Mouse (Mus musculus) kidney, embryonic 16.5 days (tissue): ENCODE results near the gene Esrrg. TPM values are rescaled to one million over a fixed set of nuclear protein-coding genes. Genes with fewer than 3 reads are reported as not detected.

Experiments
- ATAC-seq: fragments of 200-750 bp; cut with Nextera tagmentation; 2 replicates; pipeline ENCODE4 v1.8.0; 2017; ENCODE audit warnings: moderate TSS enrichment; ENCODE audit not compliant: low FRiP score, low TSS enrichment
- H3K27ac ChIP-seq: fragments of 300-500 bp; sonication (generic); 2 replicates; pipeline ENCODE4 v1.5.1; 2014; ENCODE audit warnings: low read length
- H3K27me3 ChIP-seq: fragments of 300-500 bp; sonication (generic); 2 replicates; pipeline ENCODE4 v1.6.1; 2014; ENCODE audit warnings: low read length, control low read depth, mixed read lengths; ENCODE audit not compliant: insufficient read depth
- H3K36me3 ChIP-seq: fragments of 300-500 bp; sonication (generic); 2 replicates; pipeline ENCODE4 v1.6.1; 2014; ENCODE audit warnings: low read length, control low read depth, mixed read lengths; ENCODE audit not compliant: insufficient read depth
- H3K4me1 ChIP-seq: fragments of 300-500 bp; sonication (generic); 2 replicates; pipeline ENCODE4 v1.6.1; 2014; ENCODE audit warnings: low read length, control low read depth, mixed read lengths; ENCODE audit not compliant: insufficient read depth
- H3K4me2 ChIP-seq: fragments of 300-500 bp; sonication (generic); replicated peaks from 2 replicates; pipeline ENCODE4 v1.6.1; 2014; ENCODE audit warnings: low read depth, low read length
- H3K4me3 ChIP-seq: fragments of 300-500 bp; sonication (generic); 2 replicates; pipeline ENCODE4 v1.5.1; 2014; ENCODE audit warnings: mild to moderate bottlenecking, low read length
- H3K9ac ChIP-seq: fragments of 300-500 bp; sonication (generic); replicated peaks from 2 replicates; pipeline ENCODE4 v1.6.1; 2014; ENCODE audit warnings: low read length
- H3K9me3 ChIP-seq: fragments of 300-500 bp; sonication (generic); 2 replicates; pipeline ENCODE4 v1.6.1; 2016; ENCODE audit warnings: low read length, control low read depth
- WGBS: fragments of 180-500 bp; shearing (Covaris S2); extraction: QIAGEN DNeasy Blood & Tissue Kit; methylation state at CpG from one replicate; pipeline ENCODE4 v1.1.7; 2014; 5-methylcytosine and 5-hydroxymethylcytosine counted together
- polyA plus RNA-seq: library from polyadenylated mRNA; unstranded; fragments of >200 nt; fragmentation: Nextera tagmentation; extraction: Ambion mirVana; gene quantifications from 2 replicates; pipeline ENCODE4 v1.2.1, GENCODE M21; 2015

The Esrrg gene
- polyA plus RNA-seq, 1 experiment from 2014 or later: 36.0 TPM

DNA sequence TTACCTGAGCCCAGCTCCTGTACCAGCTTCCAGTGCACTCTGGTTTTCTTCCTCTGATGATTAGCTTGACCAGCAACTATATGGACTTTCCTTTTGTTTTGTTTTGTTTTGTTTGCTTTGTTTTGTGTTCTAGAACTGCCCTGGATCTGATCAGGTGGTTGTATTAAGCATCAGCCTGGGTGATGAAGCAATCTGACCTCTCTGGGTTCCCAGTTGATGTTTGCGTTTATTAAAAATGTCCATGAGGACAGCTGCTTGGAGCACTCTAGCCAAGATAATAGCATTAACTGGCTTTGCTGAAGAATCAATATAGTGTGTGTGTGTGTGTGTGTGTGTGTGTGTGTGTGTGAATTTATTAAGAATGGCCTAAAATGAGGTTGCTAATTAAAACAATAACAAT is 149.4 kb downstream of the Esrrg start:
- H3K4me1 ChIP-seq: peaks cover 22% of the 10 kb centered on the region; the same call in 1 of the 2 replicates
- H3K36me3 ChIP-seq: no peaks in the 10 kb centered on the region
- no peaks in the 10 kb centered on the region for H3K9me3 ChIP-seq
- WGBS: 89% methylated on average over 1 of the region's 1 CpGs
- no peak overlapping the region for H3K4me2 ChIP-seq
- H3K27me3 ChIP-seq: no peaks in the 10 kb centered on the region
- H3K4me3 ChIP-seq: no peak overlapping the region
- peak overlapping the region; percentile 39 for H3K27ac ChIP-seq
- H3K9ac ChIP-seq: no peak overlapping the region
- ATAC-seq: no peak

DNA sequence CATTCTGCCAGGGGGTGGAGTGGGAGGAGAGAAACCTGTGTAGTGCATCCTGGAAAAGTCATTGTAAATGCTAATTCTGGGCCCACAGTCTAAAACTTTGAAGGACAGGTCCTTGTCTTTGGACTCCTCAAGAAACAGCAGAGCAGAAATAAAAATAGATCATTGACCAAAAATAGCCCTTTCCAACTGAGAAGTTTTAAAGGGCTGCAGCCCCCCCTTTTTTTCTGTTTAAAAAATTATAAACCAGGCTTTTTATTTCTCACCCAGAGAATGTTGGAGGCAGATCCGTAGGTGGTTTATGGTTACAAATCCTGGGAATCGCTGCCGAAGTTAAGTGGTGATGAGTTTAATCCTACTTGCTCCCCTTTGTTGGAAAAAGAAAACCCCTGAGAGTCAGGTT is 150.0 kb downstream of the Esrrg start:
- Histone ChIP-seq H3K9me3 (no peaks in the 10 kb centered on the region), H3K27ac (peak overlapping the region; percentile 56), H3K27me3 (no peaks in the 10 kb centered on the region), H3K9ac (no peak overlapping the region), H3K36me3 (no peaks in the 10 kb centered on the region), H3K4me3 (no peak overlapping the region), H3K4me1 (peaks cover 24% of the 10 kb centered on the region; the same call in 1 of the 2 replicates), H3K4me2 (no peak overlapping the region)
- WGBS: 58% methylated on average over 3 of the region's 3 CpGs
- no peak for ATAC-seq

DNA sequence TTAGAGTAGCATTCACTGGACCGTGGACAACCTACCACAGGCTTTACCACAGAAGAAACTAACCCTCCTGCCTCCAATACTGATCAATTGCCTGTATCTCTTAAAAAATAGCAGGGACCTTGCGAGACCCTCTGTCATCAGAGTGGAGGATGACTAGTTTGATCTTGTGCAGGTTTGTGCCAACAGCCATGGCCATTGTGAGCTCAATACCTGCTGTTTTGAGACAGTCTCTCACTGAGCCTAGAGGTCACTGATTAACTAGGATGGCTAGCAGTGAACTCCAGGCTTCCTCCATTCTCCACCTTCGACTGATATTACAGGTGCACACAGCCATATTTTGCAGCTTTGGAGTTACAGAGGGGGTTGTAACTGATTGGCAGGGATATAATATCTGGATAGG is 150.9 kb downstream of the Esrrg start:
- Histone ChIP-seq H3K4me2 (no peak overlapping the region; the same call in 1 of the 2 replicates), H3K27ac (peak overlapping the region; percentile 80), H3K4me1 (peaks cover 28% of the 10 kb centered on the region; the same call in 1 of the 2 replicates), H3K27me3 (no peaks in the 10 kb centered on the region), H3K9ac (no peak overlapping the region), H3K36me3 (no peaks in the 10 kb centered on the region), H3K9me3 (no peaks in the 10 kb centered on the region), H3K4me3 (no peak overlapping the region)
- peak; percentile 33 for ATAC-seq
- WGBS: 60% methylated on average over 3 of the region's 3 CpGs

DNA sequence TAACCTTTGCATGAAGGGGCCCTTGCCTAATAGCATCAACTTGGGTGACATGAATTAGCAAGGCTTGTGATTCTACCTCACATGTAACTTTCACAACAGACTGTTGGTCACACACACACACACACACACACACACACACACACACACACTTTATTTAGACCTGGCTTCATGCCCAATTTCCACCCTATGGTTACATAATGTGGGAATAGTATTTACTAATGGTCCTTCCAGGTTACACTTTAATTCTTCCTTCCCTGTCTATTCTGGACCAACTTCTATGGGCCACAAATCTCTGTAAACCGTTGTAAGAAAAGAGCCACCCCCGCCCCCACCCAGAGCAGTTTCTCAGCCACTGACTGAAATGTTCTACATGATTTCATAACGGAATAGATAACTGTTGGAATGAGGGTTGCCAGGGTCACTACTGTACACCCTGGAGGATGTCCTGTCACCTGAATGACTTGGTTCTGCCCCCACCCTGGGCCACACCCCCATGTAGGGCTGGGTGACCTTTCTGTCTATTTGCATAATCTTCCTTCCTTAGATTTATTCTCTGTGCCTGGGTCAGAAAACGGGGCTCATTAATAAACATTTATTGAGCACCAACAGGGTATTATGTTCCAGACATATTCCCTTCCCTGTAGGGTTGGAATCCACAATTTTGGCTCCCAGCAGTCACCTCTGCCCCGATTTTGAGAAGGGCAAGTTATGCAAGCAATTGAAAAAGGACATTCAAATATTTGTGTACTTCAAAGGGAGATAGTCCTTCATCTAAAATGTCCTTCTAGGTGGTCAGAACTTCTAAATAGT is 154.3 kb downstream of the Esrrg start:
- H3K27ac ChIP-seq: peak overlapping the region; percentile 71; the same call in 1 of the 2 replicates
- H3K9ac ChIP-seq: no peak overlapping the region
- WGBS: 59% methylated on average over 5 of the region's 5 CpGs
- no peak overlapping the region for H3K4me3 ChIP-seq
- H3K36me3 ChIP-seq: no peaks in the 10 kb centered on the region
- H3K4me2 ChIP-seq: peak overlapping the region; percentile 27; the same call in 1 of the 2 replicates
- H3K9me3 ChIP-seq: no peaks in the 10 kb centered on the region
- H3K4me1 ChIP-seq: peaks cover 25% of the 10 kb centered on the region; the same call in 1 of the 2 replicates
- no peak; the same call in 1 of the 2 replicates for ATAC-seq
- no peaks in the 10 kb centered on the region for H3K27me3 ChIP-seq

DNA sequence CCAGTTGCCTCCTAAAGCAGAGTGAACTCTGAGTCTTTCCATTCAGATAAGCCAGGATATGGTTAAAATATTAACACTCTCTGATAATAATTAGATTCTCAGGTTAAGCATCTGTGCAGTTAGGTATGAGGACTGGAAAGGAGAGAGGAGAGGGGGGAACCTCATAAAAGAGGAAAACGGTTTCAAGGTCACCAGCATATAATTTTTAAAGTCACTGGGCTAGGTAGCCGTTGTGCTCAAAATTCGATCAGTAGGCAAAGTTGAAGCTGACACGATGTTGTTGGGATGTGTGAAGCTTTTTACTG is 154.8 kb downstream of the Esrrg start:
- Histone ChIP-seq H3K4me2 (0 out of 2 replicates have a peak overlapping the region, but pooled peaks have one; percentile 27), H3K4me3 (no peak overlapping the region), H3K36me3 (no peaks in the 10 kb centered on the region), H3K27ac (peak overlapping the region; percentile 71; the same call in 1 of the 2 replicates), H3K9me3 (no peaks in the 10 kb centered on the region), H3K9ac (no peak overlapping the region), H3K4me1 (peaks cover 24% of the 10 kb centered on the region; the same call in 1 of the 2 replicates), H3K27me3 (no peaks in the 10 kb centered on the region)
- 65% methylated on average over 4 of the region's 4 CpGs for WGBS
- peak; percentile 28; the same call in 1 of the 2 replicates for ATAC-seq

DNA sequence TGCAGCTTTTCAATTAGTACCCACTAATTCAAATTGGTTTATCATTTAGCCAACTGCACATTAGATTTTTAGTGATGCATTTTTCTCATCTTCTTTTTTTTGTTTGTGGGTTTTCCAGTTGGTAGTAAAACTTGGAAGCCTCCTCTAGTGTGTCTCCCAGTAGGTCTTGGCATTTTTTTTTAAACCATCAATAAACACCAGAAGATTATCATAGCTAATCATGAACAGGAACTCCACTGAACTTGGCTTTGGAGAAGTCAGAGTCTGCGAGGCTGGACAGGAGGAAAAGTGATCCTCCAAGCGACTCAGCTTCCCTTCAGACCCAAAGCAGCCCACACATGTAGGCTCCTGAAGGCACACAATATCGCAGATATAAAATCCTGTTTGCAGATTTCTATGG is 155.2 kb downstream of the Esrrg start:
- WGBS: 29% methylated on average over 3 of the region's 3 CpGs

DNA sequence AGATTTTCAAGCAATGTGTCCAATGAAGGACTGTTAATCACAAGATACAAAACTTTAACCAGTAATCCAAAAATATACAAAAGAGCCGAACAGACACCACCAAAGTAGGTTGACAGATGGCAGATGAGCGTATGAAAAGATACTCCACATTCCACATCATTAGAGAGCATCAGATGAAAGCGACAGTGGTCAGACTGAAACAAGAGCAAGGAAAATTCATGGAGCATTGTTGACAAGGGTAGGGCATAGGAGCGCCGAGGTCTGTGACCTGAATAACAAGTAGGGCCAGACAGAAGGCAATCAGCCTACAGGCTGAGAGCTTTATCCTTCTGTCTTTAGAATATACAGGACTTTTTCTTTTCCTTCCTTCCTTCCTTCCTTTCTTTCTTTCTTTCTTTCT is 157.0 kb downstream of the Esrrg start:
- H3K9me3 ChIP-seq: no peaks in the 10 kb centered on the region
- no peak overlapping the region for H3K9ac ChIP-seq
- WGBS: 59% methylated on average over 5 of the region's 5 CpGs
- H3K27ac ChIP-seq: no peak overlapping the region
- H3K36me3 ChIP-seq: no peaks in the 10 kb centered on the region
- H3K4me3 ChIP-seq: no peak overlapping the region
- H3K4me1 ChIP-seq: peaks cover 16% of the 10 kb centered on the region
- H3K27me3 ChIP-seq: no peaks in the 10 kb centered on the region
- ATAC-seq: no peak
- H3K4me2 ChIP-seq: no peak overlapping the region

More for the DNA sequence above, 155.2 kb downstream of the Esrrg start:
- Histone ChIP-seq H3K36me3 (no peaks in the 10 kb centered on the region), H3K9ac (no peak overlapping the region), H3K27me3 (no peaks in the 10 kb centered on the region), H3K4me3 (no peak overlapping the region), H3K4me2 (no peak overlapping the region), H3K4me1 (peaks cover 21% of the 10 kb centered on the region; the same call in 1 of the 2 replicates), H3K27ac (peak overlapping the region; percentile 52), H3K9me3 (no peaks in the 10 kb centered on the region)
- no peak for ATAC-seq

DNA sequence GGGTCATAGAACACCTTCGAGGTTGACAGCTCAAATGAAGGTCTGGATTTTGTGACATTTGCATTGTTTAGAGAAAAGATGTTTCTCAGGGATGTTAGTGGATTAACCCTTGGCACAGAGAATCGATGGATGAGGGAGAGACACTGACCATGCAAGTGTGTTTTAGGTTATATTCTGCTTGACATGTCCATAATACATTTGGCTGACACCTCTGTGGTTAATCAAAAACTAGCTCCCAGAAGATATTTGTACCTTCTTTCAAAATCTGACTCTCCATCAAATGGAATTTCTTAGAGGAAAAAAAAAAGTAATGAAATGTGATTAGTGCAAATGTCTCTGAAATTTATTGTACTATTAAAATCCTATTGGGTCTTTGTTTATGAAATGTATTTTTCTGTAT is 158.8 kb downstream of the Esrrg start:
- no peak overlapping the region for H3K4me3 ChIP-seq
- no peak overlapping the region for H3K27ac ChIP-seq
- H3K9me3 ChIP-seq: no peaks in the 10 kb centered on the region
- no peaks in the 10 kb centered on the region for H3K27me3 ChIP-seq
- H3K4me1 ChIP-seq: peaks cover 17% of the 10 kb centered on the region; the same call in 1 of the 2 replicates
- no peak overlapping the region for H3K9ac ChIP-seq
- no peaks in the 10 kb centered on the region for H3K36me3 ChIP-seq
- ATAC-seq: no peak
- 83% methylated on average over 2 of the region's 2 CpGs for WGBS
- H3K4me2 ChIP-seq: no peak overlapping the region

DNA sequence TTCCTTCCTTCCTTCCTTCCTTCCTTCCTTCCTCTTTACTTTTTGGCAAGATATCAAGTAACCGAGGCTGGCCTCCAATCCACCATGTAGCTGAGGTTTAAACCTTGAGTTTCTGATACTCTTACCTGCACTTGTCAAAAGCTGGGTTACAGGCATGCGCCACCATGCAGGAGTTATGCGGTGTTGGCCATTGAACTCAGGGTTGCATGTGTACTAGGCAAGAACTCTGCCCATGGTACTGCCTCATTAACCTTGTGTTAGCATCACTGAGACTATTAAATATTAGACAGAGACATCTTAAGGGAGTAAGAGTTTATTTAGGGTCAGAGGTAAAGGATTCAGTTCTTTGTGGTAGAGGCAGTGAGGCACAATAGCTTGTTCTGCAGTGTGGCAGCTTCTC is 161.6 kb downstream of the Esrrg start:
- Histone ChIP-seq H3K4me1 (peaks cover 4% of the 10 kb centered on the region; the same call in 1 of the 2 replicates), H3K36me3 (no peaks in the 10 kb centered on the region), H3K27ac (no peak overlapping the region), H3K9me3 (no peaks in the 10 kb centered on the region), H3K4me3 (no peak overlapping the region), H3K9ac (no peak overlapping the region), H3K27me3 (no peaks in the 10 kb centered on the region), H3K4me2 (no peak overlapping the region)
- WGBS: 54% methylated on average over 3 of the region's 3 CpGs
- peak; percentile 73 for ATAC-seq

DNA sequence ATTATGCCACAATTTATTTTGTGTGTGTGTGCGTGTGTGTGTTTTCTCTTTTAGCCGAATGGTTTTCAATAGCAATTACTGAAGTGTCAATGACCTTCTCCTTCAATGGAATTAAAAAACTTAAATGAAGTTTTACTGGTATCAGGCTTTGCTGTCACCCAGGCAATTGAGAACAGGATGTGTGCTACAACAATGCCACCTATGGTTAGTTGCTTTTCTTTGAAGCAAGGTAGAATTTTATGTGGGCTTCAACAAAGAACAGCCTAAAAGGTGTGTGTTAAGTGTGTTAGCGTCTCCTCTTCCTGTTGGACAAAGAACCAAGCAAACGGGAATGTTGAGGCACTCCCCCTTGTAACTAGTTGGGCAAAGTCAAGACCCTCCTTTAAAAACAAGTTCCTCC is 162.5 kb downstream of the Esrrg start:
- 58% methylated on average over 4 of the region's 4 CpGs for WGBS

More for the DNA sequence above, 162.5 kb downstream of the Esrrg start:
- Histone ChIP-seq H3K9me3 (no peaks in the 10 kb centered on the region), H3K27ac (no peak overlapping the region), H3K4me2 (no peak overlapping the region), H3K9ac (no peak overlapping the region), H3K27me3 (no peaks in the 10 kb centered on the region), H3K36me3 (no peaks in the 10 kb centered on the region), H3K4me1 (peaks cover 4% of the 10 kb centered on the region; the same call in 1 of the 2 replicates), H3K4me3 (no peak overlapping the region)
- ATAC-seq: no peak
